Mouse (Mus musculus): ENCODE results near the gene Ccar1. TPM values are rescaled to one million over a fixed set of nuclear protein-coding genes. Genes with fewer than 3 reads are reported as not detected.

Ccar1 gene
- polyA plus RNA-seq, 1 experiment from 2014 or later, result 150 TPM

DNA sequence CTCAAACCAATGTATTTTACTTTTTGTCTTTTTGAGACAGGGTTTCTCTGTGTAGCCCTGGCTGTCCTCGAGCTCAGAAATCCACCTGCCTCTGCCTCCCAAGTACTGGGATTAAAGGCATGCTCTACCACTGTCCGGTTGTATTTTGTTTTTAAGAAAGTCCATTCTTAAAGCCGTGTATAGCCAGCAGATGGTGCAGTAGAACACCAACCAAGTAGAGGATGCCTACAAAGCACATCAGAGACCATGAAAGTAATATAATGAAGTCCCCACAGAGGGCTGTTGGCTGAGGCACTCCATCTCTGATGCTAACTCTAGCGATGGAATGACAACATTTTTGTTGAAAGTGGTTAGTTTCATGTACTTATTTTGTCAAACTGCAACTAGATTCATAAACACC, 17.9 kb upstream of the Ccar1 start:
- ATAC-seq (ENCODE audit: insufficient read depth), result no peak
- WGBS, result 76% methylated on average over 4 of the region's 4 CpGs
- no peak overlapping the region for H3K27ac ChIP-seq (ENCODE audit: low read depth)

GRCm38 (mm10) chr10:62808766-62809165, 16.7 kb upstream of the Ccar1 start:
- ATAC-seq (ENCODE audit: insufficient read depth) (no peak), DNase-seq (no peak)
- Histone ChIP-seq H3K9me3 (ENCODE audit: low read depth, low read length) (no peaks in the 10 kb centered on the region), H3K36me3 (ENCODE audit: insufficient read depth) (peaks cover 22% of the 10 kb centered on the region), H3K4me1 (ENCODE audit: insufficient read depth) (no peaks in the 10 kb centered on the region), H3K27ac (ENCODE audit: low read depth) (no peak overlapping the region), H3K4me2 (no peak overlapping the region), H3K9ac (no peak overlapping the region), H3K27me3 (ENCODE audit: insufficient read depth, low read length) (no peaks in the 10 kb centered on the region), H3K4me3 (ENCODE audit: low read depth, low read length) (no peak overlapping the region)
- no peak for TF ChIP-seq CTCF (IDR thresholded peaks at IDR 0.05; ENCODE audit: low read depth)
- WGBS, result 95% methylated on average over 2 of the region's 2 CpGs

More for the DNA sequence above, 17.9 kb upstream of the Ccar1 start:
- Histone ChIP-seq H3K9me3 (ENCODE audit: low read depth, low read length) (no peaks in the 10 kb centered on the region), H3K4me3 (ENCODE audit: low read depth, low read length) (no peak overlapping the region), H3K9ac (no peak overlapping the region), H3K27me3 (ENCODE audit: insufficient read depth, low read length) (no peaks in the 10 kb centered on the region), H3K4me2 (no peak overlapping the region), H3K36me3 (ENCODE audit: insufficient read depth) (peaks cover 34% of the 10 kb centered on the region), H3K4me1 (ENCODE audit: insufficient read depth) (no peaks in the 10 kb centered on the region)
- DNase-seq, result no peak
- TF ChIP-seq CTCF (IDR thresholded peaks at IDR 0.05; ENCODE audit: low read depth), result peak; percentile 29; the same call in 1 of the 2 replicates

DNA sequence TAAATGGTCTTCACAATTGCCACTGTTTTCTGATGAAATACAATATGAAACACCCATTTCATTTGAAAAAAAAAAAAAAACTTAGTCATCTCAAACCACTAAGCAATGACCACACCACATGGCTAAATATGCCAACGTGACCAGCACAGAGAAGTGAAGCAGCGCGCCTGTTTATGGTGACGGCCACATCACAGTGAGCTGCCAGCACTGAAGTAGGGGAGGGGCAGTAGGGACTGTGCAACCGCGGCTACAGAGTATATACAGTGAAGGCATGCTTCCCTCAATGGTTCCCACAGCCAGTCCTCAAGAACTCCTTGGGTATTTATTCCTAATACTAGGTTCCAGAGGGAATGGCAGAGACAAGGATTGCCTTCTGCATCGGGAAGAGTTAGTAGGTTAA, 16.2 kb upstream of the Ccar1 start:
- no peaks in the 10 kb centered on the region for H3K9me3 ChIP-seq (ENCODE audit: low read depth, low read length)
- TF ChIP-seq CTCF (IDR thresholded peaks at IDR 0.05; ENCODE audit: low read depth), result no peak
- H3K4me2 ChIP-seq, result no peak overlapping the region
- WGBS, result 87% methylated on average over 7 of the region's 7 CpGs
- no peak overlapping the region for H3K4me3 ChIP-seq (ENCODE audit: low read depth, low read length)
- DNase-seq (no peak), ATAC-seq (ENCODE audit: insufficient read depth) (no peak)
- no peak overlapping the region for H3K9ac ChIP-seq
- no peaks in the 10 kb centered on the region for H3K4me1 ChIP-seq (ENCODE audit: insufficient read depth)
- no peaks in the 10 kb centered on the region for H3K27me3 ChIP-seq (ENCODE audit: insufficient read depth, low read length)
- no peak overlapping the region for H3K27ac ChIP-seq (ENCODE audit: low read depth)
- peaks cover 18% of the 10 kb centered on the region for H3K36me3 ChIP-seq (ENCODE audit: insufficient read depth)

DNA sequence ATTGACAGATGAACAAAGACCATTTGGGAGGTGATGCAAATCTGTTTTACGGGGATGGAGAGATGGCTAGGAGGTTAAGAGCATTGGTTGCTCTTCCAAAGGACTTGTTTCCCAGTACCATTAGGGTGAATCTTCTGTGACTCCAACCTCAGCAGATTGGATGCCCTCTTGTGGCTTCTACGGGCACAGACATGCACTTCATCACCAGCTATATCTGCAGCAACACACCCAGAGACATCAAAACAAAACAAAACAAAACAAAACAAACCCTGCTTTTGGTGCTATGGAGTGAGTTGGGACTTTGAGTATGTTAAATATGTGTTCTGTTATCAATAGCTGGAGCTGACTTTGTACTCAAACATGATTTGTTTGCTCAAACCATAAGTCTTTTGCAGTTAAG, 12.0 kb upstream of the Ccar1 start:
- Histone ChIP-seq H3K36me3 (ENCODE audit: insufficient read depth) (no peaks in the 10 kb centered on the region), H3K9ac (no peak overlapping the region), H3K9me3 (ENCODE audit: low read depth, low read length) (no peaks in the 10 kb centered on the region), H3K27ac (ENCODE audit: low read depth) (no peak overlapping the region), H3K4me1 (ENCODE audit: insufficient read depth) (no peaks in the 10 kb centered on the region), H3K4me2 (no peak overlapping the region), H3K27me3 (ENCODE audit: insufficient read depth, low read length) (no peaks in the 10 kb centered on the region), H3K4me3 (ENCODE audit: low read depth, low read length) (no peak overlapping the region)
- DNase-seq (no peak), ATAC-seq (ENCODE audit: insufficient read depth) (no peak)
- TF ChIP-seq CTCF (IDR thresholded peaks at IDR 0.05; ENCODE audit: low read depth), result peak; percentile 35; the same call in 1 of the 2 replicates
- 77% methylated on average over 2 of the region's 2 CpGs for WGBS

DNA sequence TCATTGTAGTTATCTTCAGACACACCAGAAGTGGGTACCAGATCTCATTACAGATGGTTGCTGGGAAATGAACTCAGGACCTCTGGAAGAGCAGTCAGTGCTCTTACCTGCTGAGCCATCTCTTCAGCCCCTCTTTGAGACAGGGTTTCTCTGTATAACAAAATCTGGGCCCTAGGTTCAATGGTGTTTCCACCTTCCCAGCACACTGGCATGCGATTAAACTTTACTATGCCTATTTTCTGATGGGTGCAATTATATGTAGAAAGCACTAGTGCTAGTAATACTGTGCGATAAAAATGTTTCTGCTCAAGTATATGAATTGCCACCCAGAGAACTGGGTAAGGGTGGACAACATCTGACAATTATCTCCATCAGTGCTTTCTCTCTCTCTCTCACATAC, 11.2 kb upstream of the Ccar1 start:
- ATAC-seq (ENCODE audit: insufficient read depth), result no peak
- Histone ChIP-seq H3K27me3 (ENCODE audit: insufficient read depth, low read length) (no peaks in the 10 kb centered on the region), H3K36me3 (ENCODE audit: insufficient read depth) (no peaks in the 10 kb centered on the region), H3K4me3 (ENCODE audit: low read depth, low read length) (no peak overlapping the region), H3K9me3 (ENCODE audit: low read depth, low read length) (no peaks in the 10 kb centered on the region), H3K9ac (no peak overlapping the region), H3K27ac (ENCODE audit: low read depth) (no peak overlapping the region), H3K4me1 (ENCODE audit: insufficient read depth) (no peaks in the 10 kb centered on the region), H3K4me2 (no peak overlapping the region)
- 96% methylated on average over 2 of the region's 2 CpGs for WGBS
- TF ChIP-seq CTCF (IDR thresholded peaks at IDR 0.05; ENCODE audit: low read depth), result no peak
- DNase-seq, result no peak

DNA sequence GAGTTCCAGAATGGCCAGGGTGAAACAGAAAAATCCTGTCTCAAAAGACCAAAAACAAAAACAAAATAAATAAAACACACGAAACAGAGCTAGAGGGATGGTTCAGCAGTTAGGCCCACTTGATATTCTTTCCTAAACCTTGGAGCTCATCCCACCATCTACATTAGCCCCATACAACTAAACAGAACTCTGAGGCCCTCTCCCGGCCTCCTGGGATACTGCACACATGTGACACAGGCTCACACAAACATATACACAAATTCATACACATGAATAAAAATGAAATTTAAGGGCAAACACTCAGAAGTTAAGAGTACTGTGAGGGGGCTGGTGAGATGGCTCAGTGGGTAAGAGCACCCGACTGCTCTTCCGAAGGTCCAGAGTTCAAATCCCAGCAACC, 2.1 kb upstream of the Ccar1 start:
- no peak for TF ChIP-seq CTCF (IDR thresholded peaks at IDR 0.05; ENCODE audit: low read depth)
- DNase-seq (no peak), ATAC-seq (ENCODE audit: insufficient read depth) (no peak)
- WGBS, result 93% methylated on average over 4 of the region's 4 CpGs
- Histone ChIP-seq H3K36me3 (ENCODE audit: insufficient read depth) (peaks cover 14% of the 10 kb centered on the region), H3K27me3 (ENCODE audit: insufficient read depth, low read length) (no peaks in the 10 kb centered on the region), H3K4me2 (no peak overlapping the region), H3K9me3 (ENCODE audit: low read depth, low read length) (no peaks in the 10 kb centered on the region), H3K4me3 (ENCODE audit: low read depth, low read length) (no peak overlapping the region), H3K27ac (ENCODE audit: low read depth) (no peak overlapping the region), H3K9ac (no peak overlapping the region), H3K4me1 (ENCODE audit: insufficient read depth) (peaks cover 3% of the 10 kb centered on the region)

DNA sequence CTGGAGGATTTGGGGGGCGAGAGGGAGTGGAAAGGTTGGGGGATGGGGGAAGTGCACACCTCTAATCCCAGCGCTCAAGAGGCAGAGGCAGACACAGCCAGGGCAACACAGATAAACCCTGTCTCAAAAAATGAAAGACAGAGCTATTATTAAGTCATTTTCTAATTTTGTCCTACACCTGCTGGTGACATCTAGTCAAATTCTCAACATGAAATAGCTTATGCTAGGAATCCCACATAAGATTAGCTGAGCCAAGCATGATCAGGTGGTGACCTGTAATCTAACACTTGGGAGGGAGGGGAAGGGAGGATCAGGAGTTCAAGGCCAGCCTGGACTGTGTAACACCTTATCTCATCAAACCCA, 986 bp upstream of the Ccar1 start:
- H3K27ac ChIP-seq (ENCODE audit: low read depth), result peak overlapping the region; percentile 96
- H3K4me3 ChIP-seq (ENCODE audit: low read depth, low read length), result peak overlapping the region; percentile 99
- H3K36me3 ChIP-seq (ENCODE audit: insufficient read depth), result peaks cover 24% of the 10 kb centered on the region
- no peaks in the 10 kb centered on the region for H3K9me3 ChIP-seq (ENCODE audit: low read depth, low read length)
- WGBS, result 38% methylated on average over 2 of the region's 2 CpGs
- ATAC-seq (ENCODE audit: insufficient read depth), result 0 out of 2 replicates have a peak, but pooled peaks have one; percentile 3
- DNase-seq, result no peak
- H3K4me1 ChIP-seq (ENCODE audit: insufficient read depth), result peaks cover 3% of the 10 kb centered on the region
- peak overlapping the region; percentile 41; the same call in 1 of the 2 replicates for H3K9ac ChIP-seq
- H3K27me3 ChIP-seq (ENCODE audit: insufficient read depth, low read length), result no peaks in the 10 kb centered on the region
- peak overlapping the region; percentile 54 for H3K4me2 ChIP-seq
- TF ChIP-seq CTCF (IDR thresholded peaks at IDR 0.05; ENCODE audit: low read depth), result no peak
